Mouse (Mus musculus) mouse trophoblast stem cell (cell line): ENCODE measurements around the gene Mthfd1.

Experiments
- in situ Hi-C, 2 experiments: fragments of 300-500 bp; cut with MseI, MboI; formaldehyde crosslinking; loops; 2 replicates in 1 of 2; 3 replicates in 1 of 2; pipeline ENCODE4 v1.15.1; 2025

The Mthfd1 gene

GRCm38 (mm10) chr12:76303474-76303873, 48.4 kb downstream of the Mthfd1 start:
- in situ Hi-C loops: no loop called here

GRCm38 (mm10) chr12:76304199-76304598, 49.1 kb downstream of the Mthfd1 start:
- in situ Hi-C loops: no loop called here

GRCm38 (mm10) chr12:76305107-76305506, 50.0 kb downstream of the Mthfd1 start:
- in situ Hi-C loops: no loop called here

- in situ Hi-C loops: no loop called here
These were observed 51.9 kb downstream of the Mthfd1 start for GRCm38 (mm10) chr12:76306852-76307561.

GRCm38 (mm10) chr12:76307964-76308363, 52.9 kb downstream of the Mthfd1 start:
- in situ Hi-C loops: no loop called here

DNA sequence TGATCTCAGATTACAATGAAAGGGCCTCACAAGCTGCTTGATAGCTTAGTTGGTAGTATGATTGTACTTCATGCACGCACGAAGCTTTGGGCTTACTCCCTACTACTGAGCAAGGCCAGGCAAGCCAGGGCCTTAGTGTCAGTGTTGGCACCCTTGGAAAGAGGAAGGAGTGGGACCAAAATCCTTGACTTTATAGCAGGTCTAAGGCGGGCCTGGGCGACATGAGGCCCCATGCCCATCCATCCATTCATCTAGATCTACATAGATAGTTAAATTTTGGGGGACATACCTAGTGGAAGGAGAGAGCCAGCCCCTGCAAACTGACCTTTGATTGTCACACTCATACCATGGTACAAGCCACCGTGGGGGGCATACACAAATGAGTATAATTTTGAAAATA, 53.3 kb downstream of the Mthfd1 start:
- in situ Hi-C loops: no loop called here

- in situ Hi-C loops: no loop called here
These were observed 54.9 kb downstream of the Mthfd1 start for GRCm38 (mm10) chr12:76310007-76310406.

GRCm38 (mm10) chr12:76310633-76311032, 55.5 kb downstream of the Mthfd1 start:
- in situ Hi-C loops: no loop called here

GRCm38 (mm10) chr12:76311227-76311626, 56.1 kb downstream of the Mthfd1 start:
- in situ Hi-C loops: no loop called here

- in situ Hi-C loops: no loop called here
These were observed 56.9 kb downstream of the Mthfd1 start for GRCm38 (mm10) chr12:76311951-76312350.

DNA sequence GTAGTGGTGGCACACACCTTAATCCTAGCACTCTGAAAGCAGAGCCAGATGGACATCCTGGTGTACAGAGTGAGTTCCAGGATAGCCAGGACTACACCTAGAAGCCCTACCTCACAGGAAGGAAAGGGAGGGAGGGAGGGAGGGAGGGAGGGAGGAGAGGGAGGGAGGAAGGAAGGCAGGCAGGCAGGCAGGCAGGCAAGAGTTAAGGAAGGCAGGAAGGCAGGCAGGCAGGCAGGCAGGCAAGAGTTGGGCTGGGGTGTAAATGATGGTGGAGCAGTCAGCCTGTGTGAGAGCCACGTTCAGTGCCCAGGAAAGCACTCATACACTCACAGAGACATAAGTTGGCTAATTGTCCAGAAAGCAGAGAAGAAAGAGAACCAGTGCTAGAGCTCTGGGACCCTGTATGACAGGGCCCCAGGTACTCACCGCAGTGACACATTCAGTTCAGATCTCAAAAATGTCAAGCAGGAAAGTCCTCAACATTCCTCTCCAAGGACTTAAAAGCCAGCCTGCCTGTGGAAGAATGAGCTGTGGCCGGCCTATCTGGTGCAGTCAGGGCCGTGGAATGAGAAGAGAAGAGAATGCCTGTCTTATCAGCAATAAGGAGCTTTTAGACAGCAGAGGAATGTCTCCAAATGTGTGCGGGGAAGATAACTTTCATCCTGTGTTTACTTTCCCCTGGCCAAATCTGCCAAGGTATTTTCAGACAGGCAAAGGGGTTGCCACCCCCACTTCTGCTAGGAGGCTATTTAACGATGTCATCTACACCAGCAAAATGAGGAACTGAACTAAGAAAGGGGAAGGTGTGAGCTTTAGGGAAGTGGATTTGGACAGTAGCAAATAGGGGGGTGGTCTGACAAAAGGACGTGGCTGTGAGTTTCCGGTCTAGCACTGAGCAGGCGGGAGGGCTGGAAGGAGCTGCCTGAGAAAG, 63.4 kb downstream of the Mthfd1 start:
- in situ Hi-C loops: no loop called here

- in situ Hi-C loops: no loop called here
These were observed 69.8 kb downstream of the Mthfd1 start, which contains the start of gene Akap5 for GRCm38 (mm10) chr12:76324679-76325431. Gene Akap5, plus strand, starts transcription at chr12:76324891.

DNA sequence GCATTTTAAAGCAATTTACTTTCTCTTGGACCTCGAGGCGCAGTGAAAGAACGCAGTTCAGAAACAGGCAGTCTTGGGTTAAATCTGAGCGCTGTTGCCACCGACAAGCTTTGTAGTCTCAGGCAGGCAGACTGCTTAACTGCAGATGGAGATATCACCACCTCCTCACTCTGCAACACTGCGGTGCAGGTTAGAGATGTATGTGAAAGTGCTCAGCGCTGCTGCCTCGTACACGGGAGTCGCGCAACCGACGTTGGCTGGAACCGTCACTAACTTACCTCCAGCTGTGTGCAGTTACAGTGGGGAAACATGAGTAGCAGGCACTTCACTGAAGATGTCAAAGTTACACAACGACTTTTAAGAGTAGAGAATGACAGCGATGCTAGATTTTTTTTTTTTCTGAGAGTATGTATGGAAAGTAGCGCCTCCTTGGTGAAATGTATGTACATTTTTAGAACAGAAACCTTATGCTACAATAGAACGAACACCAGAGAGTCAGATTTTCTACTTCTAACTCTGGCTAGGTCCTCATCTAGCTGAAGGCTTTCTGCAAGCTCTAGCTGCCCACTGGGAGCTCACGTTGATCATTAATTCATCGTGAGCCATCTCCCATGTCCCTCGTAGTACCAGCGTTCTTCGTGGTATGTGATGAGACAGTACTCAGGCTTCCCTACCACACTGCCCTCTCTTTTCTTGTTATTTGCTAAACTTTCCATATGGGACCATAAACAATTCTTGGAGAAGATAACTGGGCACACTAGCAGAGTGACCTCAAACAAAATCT, 71.5 kb downstream of the Mthfd1 start:
- in situ Hi-C loops: no loop called here

GRCm38 (mm10) chr12:76328567-76329354, 73.7 kb downstream of the Mthfd1 start:
- in situ Hi-C loops: no loop called here

- in situ Hi-C loops: no loop called here
These were observed 78.6 kb downstream of the Mthfd1 start for GRCm38 (mm10) chr12:76333688-76334087.

DNA sequence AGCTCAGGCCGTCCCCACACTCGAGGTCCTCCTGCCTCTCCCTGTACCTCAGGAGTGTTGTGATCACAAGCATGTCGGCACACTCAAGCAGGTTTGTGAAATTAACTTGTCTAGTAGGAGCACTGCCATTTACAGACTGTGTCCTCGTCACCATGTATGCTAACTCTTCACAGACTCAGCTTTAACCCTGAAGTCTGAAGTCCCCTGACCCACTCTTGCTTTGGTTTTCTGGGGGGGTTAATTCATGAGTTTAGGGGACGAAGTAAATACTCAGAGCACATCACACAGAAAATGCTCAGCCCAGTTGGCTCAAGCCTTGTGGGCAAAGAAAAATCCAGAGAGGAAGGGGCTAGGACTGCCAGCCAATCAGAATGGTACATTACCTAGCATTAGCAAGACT, 80.5 kb downstream of the Mthfd1 start:
- in situ Hi-C loops: no loop called here

DNA sequence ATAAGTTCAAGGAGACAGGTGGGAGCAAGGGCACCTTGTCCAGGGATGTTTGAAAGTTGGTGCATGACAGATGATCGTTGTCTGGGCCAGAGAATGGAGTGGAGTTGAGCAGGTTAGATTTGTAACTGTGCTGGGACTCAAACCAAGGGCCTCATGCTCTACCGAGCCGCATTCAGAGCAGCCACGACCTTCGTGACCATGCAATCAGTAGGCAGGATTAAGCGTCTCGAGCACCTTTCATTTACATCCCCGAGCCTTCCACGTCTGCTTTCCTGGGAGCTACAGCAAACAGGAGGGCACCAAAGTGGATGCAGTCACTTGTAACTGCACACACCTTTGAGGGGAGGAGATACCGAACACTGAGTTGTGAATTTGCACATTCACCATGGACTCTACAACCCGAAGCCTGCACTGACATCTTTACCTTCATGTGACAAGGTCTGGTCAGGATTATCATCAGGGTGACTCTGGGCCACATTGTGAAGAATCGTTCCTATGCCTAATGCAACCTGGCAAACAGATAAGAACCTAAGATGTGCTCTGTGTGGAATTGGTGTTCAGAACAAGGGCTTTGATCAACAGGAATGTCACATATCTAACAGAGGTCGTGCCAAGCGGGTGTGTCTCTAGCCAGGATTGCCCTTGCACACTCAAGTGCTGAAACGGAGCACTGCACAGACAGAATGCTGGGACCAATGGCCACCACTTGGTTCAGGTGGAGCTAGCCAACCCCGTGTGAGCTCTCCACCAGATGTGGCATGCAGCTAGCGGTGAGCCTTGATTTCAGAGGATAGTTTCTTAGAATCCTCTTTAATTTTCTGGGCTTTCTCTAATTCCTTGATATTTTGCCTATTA, 81.2 kb downstream of the Mthfd1 start:
- in situ Hi-C loops: no loop called here

DNA sequence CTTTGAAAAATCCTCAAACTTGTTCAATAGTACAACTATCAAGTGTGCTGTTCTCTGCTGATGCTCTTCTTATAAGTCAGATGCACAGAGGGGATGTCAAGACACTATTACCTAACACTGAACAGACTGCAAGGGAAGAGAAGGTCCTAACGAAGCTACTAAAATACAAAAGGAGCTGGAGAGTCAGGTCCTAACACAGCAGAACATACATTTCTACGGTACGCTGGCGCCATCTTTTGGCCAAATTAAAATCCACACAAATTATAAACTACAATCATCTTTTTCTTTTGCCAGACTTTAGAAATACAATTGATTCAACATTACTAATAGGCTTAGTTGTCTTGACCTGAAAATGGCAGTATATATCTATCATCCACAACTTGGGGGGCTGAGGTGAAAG, 86.0 kb downstream of the Mthfd1 start:
- in situ Hi-C loops: no loop called here

DNA sequence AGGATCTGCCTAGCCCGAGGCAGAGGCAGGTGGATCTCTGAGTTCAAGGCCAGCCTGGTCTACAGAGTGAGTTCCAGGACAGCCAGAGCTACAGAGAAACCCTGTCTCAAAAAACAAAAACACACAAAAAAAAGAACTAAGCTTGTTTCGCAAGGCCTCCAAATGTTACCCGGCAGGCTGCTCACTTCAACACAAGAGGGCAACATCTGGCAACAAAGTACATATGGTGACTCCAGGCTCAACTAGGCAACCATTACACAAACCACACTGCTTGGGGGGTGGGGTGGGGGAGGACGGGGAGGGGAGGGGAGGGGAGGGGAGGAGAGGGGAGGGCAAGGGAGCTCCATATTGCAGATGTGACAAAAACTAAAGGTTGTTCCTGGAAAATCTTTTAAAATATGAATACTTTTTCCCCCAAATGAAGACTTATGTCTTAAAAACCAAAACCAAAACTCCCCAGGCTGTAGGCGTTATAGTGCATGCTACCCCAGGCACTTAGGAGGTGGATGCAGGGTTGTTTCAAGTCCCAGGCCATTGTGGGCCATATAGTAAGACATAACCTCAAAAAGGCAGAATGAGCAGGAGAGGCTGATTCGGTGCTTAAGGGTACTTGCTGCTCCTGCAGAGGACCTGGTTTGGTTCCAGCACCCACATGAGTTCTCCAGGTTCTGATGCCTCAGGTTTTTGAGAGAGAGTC, 90.8 kb downstream of the Mthfd1 start:
- in situ Hi-C loops: no loop called here
